Mouse (Mus musculus): ENCODE measurements around the gene Afmid. TPM values are rescaled to one million over a fixed set of nuclear protein-coding genes. Genes with fewer than 3 reads are reported as not detected.

Gene Afmid
- polyA plus RNA-seq, 1 experiment from 2014 or later = 5.3 TPM

Other genes starting within 250 kb of the Afmid start
- gene Tnrc6c, start 171.6 kb upstream of the Afmid start, polyA plus RNA-seq (2015; fragmentation: Nextera tagmentation; extraction: Ambion mirVana) = 9.0 and 10.7 TPM in 2 replicates
- 3.0 and 3.2 TPM in 2 replicates for gene Tmc8, start 43.8 kb upstream of the Afmid start, polyA plus RNA-seq (2015; fragmentation: Nextera tagmentation; extraction: Ambion mirVana)
- 24.2 and 24.7 TPM in 2 replicates for gene Tmc6, start 43.7 kb upstream of the Afmid start, polyA plus RNA-seq (2015; fragmentation: Nextera tagmentation; extraction: Ambion mirVana)
- 0.32 and 0.74 TPM in 2 replicates for gene 6030468B19Rik, start 28.3 kb upstream of the Afmid start, polyA plus RNA-seq (2015; fragmentation: Nextera tagmentation; extraction: Ambion mirVana)
- gene Gm20708, start 16.3 kb upstream of the Afmid start, polyA plus RNA-seq (2015; fragmentation: Nextera tagmentation; extraction: Ambion mirVana) = 0.24 TPM in 1 of 2 replicates, not detected in the other
- 63.3 and 73.7 TPM in 2 replicates for gene Syngr2, start 16.3 kb upstream of the Afmid start, polyA plus RNA-seq (2015; fragmentation: Nextera tagmentation; extraction: Ambion mirVana)
- 145 and 147 TPM in 2 replicates for gene Tk1, start 168 bp downstream of the Afmid start, polyA plus RNA-seq (2015; fragmentation: Nextera tagmentation; extraction: Ambion mirVana)
- 352 and 368 TPM in 2 replicates for gene Birc5, start 23.3 kb downstream of the Afmid start, polyA plus RNA-seq (2015; fragmentation: Nextera tagmentation; extraction: Ambion mirVana)
- not detected in 2 replicates for gene Tmem235, start 34.8 kb downstream of the Afmid start, polyA plus RNA-seq (2015; fragmentation: Nextera tagmentation; extraction: Ambion mirVana)
- 5.0 and 5.4 TPM in 2 replicates for gene Tha1, start 47.6 kb downstream of the Afmid start, polyA plus RNA-seq (2015; fragmentation: Nextera tagmentation; extraction: Ambion mirVana)
- gene Socs3, start 144.1 kb downstream of the Afmid start, polyA plus RNA-seq (2015; fragmentation: Nextera tagmentation; extraction: Ambion mirVana) = 12.7 and 13.5 TPM in 2 replicates
- gene Pgs1, start 160.4 kb downstream of the Afmid start, polyA plus RNA-seq (2015; fragmentation: Nextera tagmentation; extraction: Ambion mirVana) = 37.7 and 42.2 TPM in 2 replicates

Measured in lung, embryonic 15.5 days (tissue).